Mouse (Mus musculus) heart, embryonic 14.5 days (tissue): ENCODE results near the gene Ermard. TPM values are rescaled to one million over a fixed set of nuclear protein-coding genes. Genes with fewer than 3 reads are reported as not detected.
"Not testable (repeated sequence)": the region's sequence is repeated elsewhere in the genome, so short reads cannot be mapped to it uniquely, and the experiment has no call there.

Experiments used
- ATAC-seq: fragments of 200-750 bp; cut with Nextera tagmentation; 2 replicates; pipeline ENCODE4 v1.8.0; 2017; ENCODE audit warnings: low read depth, moderate TSS enrichment; ENCODE audit not compliant: insufficient number of reproducible peaks, insufficient read depth, low FRiP score
- H3K27ac ChIP-seq, 2 experiments: fragments of 200-500 bp in 1 of 2; fragments of 300-500 bp in 1 of 2; sonication (generic) in 1 of 2; replicated peaks in 1 of 2; 2 replicates each; pipeline ENCODE4 v1.5.1; 2012 to 2014; ENCODE audit warnings: low read depth in 2 of 2, low read length in 2 of 2, control low read depth in 1 of 2, mild to moderate bottlenecking in 1 of 2, mixed read lengths in 1 of 2; ENCODE audit not compliant: control insufficient read depth in 1 of 2, insufficient read depth in 1 of 2
- H3K27me3 ChIP-seq: fragments of 300-500 bp; sonication (generic); 2 replicates; pipeline ENCODE4 v1.6.1; 2014; ENCODE audit warnings: mild to moderate bottlenecking, low read length, control low read depth; ENCODE audit not compliant: control insufficient read depth, insufficient read depth
- H3K36me3 ChIP-seq: fragments of 300-500 bp; sonication (generic); 2 replicates; pipeline ENCODE4 v1.6.1; 2014; ENCODE audit warnings: mild to moderate bottlenecking, control low read depth, low read length, mixed read lengths; ENCODE audit not compliant: control insufficient read depth, insufficient read depth
- H3K4me1 ChIP-seq, 2 experiments: fragments of 200-500 bp in 1 of 2; fragments of 300-500 bp in 1 of 2; sonication (generic) in 1 of 2; 2 replicates each; pipeline ENCODE4 v1.6.1; 2012 to 2014; ENCODE audit warnings: low read length in 2 of 2, control low read depth in 1 of 2, mixed read lengths in 1 of 2; ENCODE audit not compliant: control insufficient read depth in 2 of 2, insufficient read depth in 2 of 2
- H3K4me2 ChIP-seq: fragments of 300-500 bp; sonication (generic); 2 replicates; pipeline ENCODE4 v1.6.1; 2014; ENCODE audit warnings: mild to moderate bottlenecking, low read length
- H3K4me3 ChIP-seq, 2 experiments: fragments of 200-500 bp in 1 of 2; fragments of 300-500 bp in 1 of 2; sonication (generic) in 1 of 2; 2 replicates each; pipeline ENCODE4 v1.5.1; 2012 to 2014; ENCODE audit warnings: low read length in 2 of 2, mild to moderate bottlenecking in 2 of 2, control low read depth in 1 of 2, low read depth in 1 of 2, moderate library complexity in 1 of 2; ENCODE audit not compliant: control insufficient read depth in 1 of 2, insufficient read depth in 1 of 2
- H3K9ac ChIP-seq: fragments of 300-500 bp; sonication (generic); 2 replicates; pipeline ENCODE4 v1.6.1; 2014; ENCODE audit warnings: mild to moderate bottlenecking, low read length
- H3K9me3 ChIP-seq: fragments of 300-500 bp; sonication (generic); 2 replicates; pipeline ENCODE4 v1.6.1; 2016; ENCODE audit warnings: low read length, control low read depth; ENCODE audit not compliant: control insufficient read depth
- WGBS: fragments of 180-500 bp; shearing (Covaris S2); extraction: QIAGEN DNeasy Blood & Tissue Kit; methylation state at CpG from one replicate; pipeline ENCODE4 v1.1.7; 2014; 5-methylcytosine and 5-hydroxymethylcytosine counted together
- polyA plus RNA-seq: library from polyadenylated mRNA; unstranded; fragments of >200 nt; fragmentation: Nextera tagmentation; extraction: Ambion mirVana; gene quantifications from 2 replicates; pipeline ENCODE4 v1.2.1, GENCODE M21; 2014

The Ermard gene
- polyA plus RNA-seq, 1 experiment from 2014 or later, result 61.6 TPM

DNA sequence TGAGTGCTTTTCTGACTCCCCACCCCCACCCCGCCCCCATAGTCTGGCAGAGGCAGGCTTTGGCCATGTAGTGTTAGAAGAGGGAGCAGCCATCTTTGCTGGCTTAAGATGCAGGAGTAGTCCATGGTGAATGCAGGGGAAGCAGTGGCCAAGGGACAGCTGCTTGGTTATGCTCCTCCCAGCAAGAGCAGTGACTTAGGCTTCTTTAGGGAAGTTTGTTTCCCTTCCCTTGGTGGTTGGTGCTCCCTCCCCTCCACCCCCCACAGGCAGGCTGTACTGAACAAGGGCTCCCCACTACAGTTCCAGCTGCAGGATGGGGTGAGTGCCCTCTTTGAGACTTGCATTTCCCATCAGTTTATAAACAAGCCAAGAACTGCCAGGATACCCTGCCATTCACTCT is 11.8 kb downstream of the Ermard start:
- H3K4me1 ChIP-seq, result peaks cover 5 to 10% of the 10 kb centered on the region in 2 experiments
- H3K36me3 ChIP-seq, result 0 out of 2 replicates have a peak, but pooled peaks cover 10% of the 10 kb centered on the region
- not testable (repeated sequence) for H3K27me3 ChIP-seq, H3K27ac ChIP-seq, H3K9me3 ChIP-seq, H3K4me2 ChIP-seq, H3K4me3 ChIP-seq, H3K9ac ChIP-seq, ATAC-seq
- WGBS, result 67% methylated on average over 1 of the region's 1 CpGs

DNA sequence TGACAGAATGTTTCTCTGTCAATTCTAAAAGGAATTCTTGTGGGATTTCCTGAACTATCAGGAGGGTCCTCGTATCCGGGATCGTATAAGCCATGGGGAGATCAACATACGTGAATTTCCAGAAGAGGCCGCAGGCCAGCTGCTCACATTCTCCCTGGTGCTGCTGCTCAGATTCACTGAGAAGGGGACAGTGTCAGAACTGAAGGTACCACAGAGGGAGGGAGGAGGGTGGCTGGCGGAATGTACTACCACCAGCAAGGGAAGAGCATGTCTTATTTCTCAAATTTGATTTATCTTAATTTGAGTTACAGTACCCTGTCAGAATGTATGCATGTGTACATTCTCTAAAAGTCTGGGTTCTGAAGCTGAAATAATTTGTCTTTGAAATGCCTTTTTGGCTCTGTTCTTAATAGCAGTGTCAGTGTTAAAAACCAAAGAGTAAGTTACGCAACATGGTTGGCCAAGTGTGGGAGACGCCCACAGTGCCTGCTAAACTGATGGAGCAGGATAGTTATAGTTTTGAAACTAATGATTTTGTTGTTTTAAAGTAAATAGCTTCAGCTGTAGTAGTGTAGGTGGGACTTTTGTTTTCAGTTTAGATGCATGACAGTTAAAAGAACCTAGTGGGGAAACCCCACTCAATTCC is 12.3 kb downstream of the Ermard start:
- WGBS, result 88% methylated on average over 5 of the region's 8 CpGs
- H3K27ac ChIP-seq, H3K9me3 ChIP-seq, H3K27me3 ChIP-seq, H3K9ac ChIP-seq, H3K4me3 ChIP-seq, H3K4me2 ChIP-seq, ATAC-seq: not testable (repeated sequence)
- Histone ChIP-seq H3K4me1 (peaks cover 7 to 12% of the 10 kb centered on the region in 2 experiments), H3K36me3 (0 out of 2 replicates have a peak, but pooled peaks cover 10% of the 10 kb centered on the region)

DNA sequence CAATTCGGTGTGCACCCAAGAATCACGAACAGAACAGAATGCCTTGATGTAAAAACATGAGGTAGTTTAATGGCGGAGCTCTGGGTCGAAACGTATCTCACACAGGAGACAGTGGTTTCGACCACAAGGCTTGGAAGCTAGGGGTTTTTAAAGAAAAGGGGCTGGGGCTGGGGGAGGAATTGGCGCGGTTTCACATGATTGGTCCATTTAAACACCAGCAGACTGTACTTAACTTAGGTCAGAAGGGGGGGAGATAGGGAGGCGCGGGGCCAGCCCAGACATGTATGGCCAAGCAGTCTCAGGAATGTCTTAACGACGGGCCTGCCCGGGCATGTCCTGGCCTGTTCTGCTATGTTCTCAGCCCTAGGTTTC is 12.8 kb downstream of the Ermard start:
- not testable (repeated sequence) for H3K27me3 ChIP-seq, H3K9ac ChIP-seq, H3K9me3 ChIP-seq, H3K4me2 ChIP-seq, ATAC-seq, H3K4me3 ChIP-seq, H3K27ac ChIP-seq
- Histone ChIP-seq H3K4me1 (peaks cover 12 to 17% of the 10 kb centered on the region in 2 experiments), H3K36me3 (0 out of 2 replicates have a peak, but pooled peaks cover 10% of the 10 kb centered on the region)
- WGBS, result 85% methylated on average over 11 of the region's 13 CpGs

- peaks cover 20% of the 10 kb centered on the region for H3K36me3 ChIP-seq
- no peak overlapping the region for H3K4me3 ChIP-seq
- 54% methylated on average over 4 of the region's 4 CpGs for WGBS
- no peak for ATAC-seq
- peaks cover 8% of the 10 kb centered on the region for H3K27me3 ChIP-seq
- no peak overlapping the region for H3K9ac ChIP-seq
- no peak overlapping the region for H3K27ac ChIP-seq
- no peaks in the 10 kb centered on the region for H3K9me3 ChIP-seq
- H3K4me2 ChIP-seq, result no peak overlapping the region
- H3K4me1 ChIP-seq, result peaks cover 18 to 26% of the 10 kb centered on the region in 2 experiments
These were observed 14.9 kb downstream of the Ermard start for GRCm38 (mm10) chr17:15055925-15056324.

GRCm38 (mm10) chr17:15058161-15058591 is 17.2 kb downstream of the Ermard start:
- no peak overlapping the region for H3K9ac ChIP-seq
- peaks cover 18 to 26% of the 10 kb centered on the region in 2 experiments for H3K4me1 ChIP-seq
- H3K9me3 ChIP-seq, result no peaks in the 10 kb centered on the region
- H3K36me3 ChIP-seq, result peaks cover 30% of the 10 kb centered on the region
- ATAC-seq, result peak; percentile 95
- H3K4me3 ChIP-seq, result no peak overlapping the region
- WGBS, result 15% methylated on average over 5 of the region's 5 CpGs
- H3K27me3 ChIP-seq, result peaks cover 24% of the 10 kb centered on the region
- peak overlapping the region; percentile 65 to 77 for H3K27ac ChIP-seq
- H3K4me2 ChIP-seq, result peak overlapping the region; percentile 26; the same call in 1 of the 2 replicates

- Histone ChIP-seq H3K9ac (no peak overlapping the region), H3K36me3 (peaks cover 37% of the 10 kb centered on the region), H3K4me1 (peaks cover 18 to 26% of the 10 kb centered on the region in 2 experiments), H3K4me3 (no peak overlapping the region), H3K4me2 (no peak overlapping the region), H3K27ac (no peak overlapping the region), H3K9me3 (no peaks in the 10 kb centered on the region), H3K27me3 (peaks cover 38% of the 10 kb centered on the region)
- ATAC-seq, result no peak
- 93% methylated on average over 14 of the region's 14 CpGs for WGBS
These were observed 18.6 kb downstream of the Ermard start for GRCm38 (mm10) chr17:15059646-15060045.

DNA sequence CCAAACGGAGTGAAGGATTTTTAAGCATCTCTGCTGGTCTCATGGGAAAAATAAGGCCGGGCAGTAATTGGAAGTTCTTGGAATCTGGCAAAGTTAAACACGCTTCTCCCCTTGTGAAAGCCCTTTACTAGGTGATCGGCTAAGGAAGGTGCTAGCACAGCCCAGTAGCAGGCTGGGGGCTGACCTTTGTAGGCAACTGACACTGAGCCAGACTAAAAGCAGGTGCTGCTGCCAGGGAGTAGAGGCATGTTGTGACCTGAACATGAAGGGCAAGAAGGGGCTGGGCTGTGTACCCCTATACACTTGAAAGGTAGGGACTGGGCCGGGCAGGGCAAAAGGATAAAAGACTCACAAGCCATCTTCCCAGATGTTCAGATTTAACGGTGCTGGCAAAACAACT is 19.3 kb downstream of the Ermard start:
- H3K27me3 ChIP-seq, result peaks cover 36% of the 10 kb centered on the region
- no peak overlapping the region for H3K4me2 ChIP-seq
- ATAC-seq, result no peak

More for the DNA sequence above, 19.3 kb downstream of the Ermard start:
- Histone ChIP-seq H3K4me1 (peaks cover 18 to 26% of the 10 kb centered on the region in 2 experiments), H3K9me3 (no peaks in the 10 kb centered on the region), H3K9ac (no peak overlapping the region), H3K4me3 (no peak overlapping the region), H3K36me3 (peaks cover 37% of the 10 kb centered on the region), H3K27ac (no peak overlapping the region)
- 92% methylated on average over 6 of the region's 6 CpGs for WGBS
